Mouse (Mus musculus) kidney, adult 2 months (tissue): ENCODE measurements around the gene Spock1.

Source experiments
- CTCF ChIP-seq: fragments of 200-500 bp; conservative IDR thresholded peaks from 2 replicates; pipeline ENCODE4 v1.5.1; 2011; ENCODE audit warnings: low read depth, mild to moderate bottlenecking, control low read depth, low read length, moderate library complexity, mixed read lengths; ENCODE audit not compliant: insufficient read depth, insufficient read length
- POLR2A ChIP-seq: fragments of 200-500 bp; IDR thresholded peaks from one replicate; pipeline ENCODE4 v1.6.1; 2011; ENCODE audit warnings: low read depth, low read length, control low read depth

- no peak for TF ChIP-seq POLR2A
- TF ChIP-seq CTCF, result no peak
Measured at GRCm38 (mm10) chr13:57806816-57807215, 101.3 kb downstream of the Spock1 start.
